Mouse (Mus musculus) embryonic fibroblast, embryonic 13.5 days (primary cell): Measurements from ENCODE around the gene Dbn1.

ENCODE experiments used
- CTCF ChIP-seq: IDR thresholded peaks from 2 replicates; pipeline ENCODE4 v1.5.1; 2011; ENCODE audit warnings: mild to moderate bottlenecking, control low read depth, low read length, moderate library complexity, borderline replicate concordance; ENCODE audit not compliant: insufficient read depth
- POLR2A ChIP-seq: IDR thresholded peaks from 2 replicates; pipeline ENCODE4 v1.6.1; 2011; ENCODE audit warnings: low read depth, mild to moderate bottlenecking, control low read depth, low read length, moderate library complexity

DNA sequence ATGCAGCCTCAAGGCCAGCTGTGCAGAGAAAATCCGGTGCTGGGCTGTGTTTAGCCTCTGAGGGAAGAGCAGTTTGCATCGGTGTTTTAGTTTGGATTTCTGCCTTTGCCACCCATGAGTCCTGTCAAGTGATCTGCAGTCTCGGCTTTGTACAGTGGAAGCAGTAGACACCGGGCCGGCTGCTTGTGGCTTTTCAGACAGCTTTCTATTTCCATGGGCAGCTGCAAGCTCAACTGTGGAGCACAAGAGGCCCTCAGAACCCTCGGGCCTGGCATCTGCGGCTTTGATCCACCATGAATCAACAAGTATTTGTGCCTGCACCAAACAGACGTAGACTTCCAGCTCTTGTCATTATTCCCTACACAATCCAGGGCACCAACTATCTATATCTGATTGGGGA, 14.5 kb upstream of the Dbn1 start:
- TF ChIP-seq POLR2A (no peak), CTCF (no peak)
